Mouse (Mus musculus) lung, postnatal 10 days (tissue): Measurements from ENCODE around the gene Gbf1.
A peak's percentile ranks its signal among the peaks of the same experiment; 100 is the strongest.

Experiments used
- DNase-seq: peaks from one replicate; pipeline ENCODE4 v3.0.0; 2021

Gbf1 gene

GRCm38 (mm10) chr19:46227300-46227699 is 75.0 kb downstream of the Gbf1 start:
- no peak for DNase-seq

- DNase-seq: peak; percentile 6
Observed at GRCm38 (mm10) chr19:46234450-46234849, 82.1 kb downstream of the Gbf1 start.

GRCm38 (mm10) chr19:46236658-46237057 is 84.3 kb downstream of the Gbf1 start:
- peak; percentile 6 for DNase-seq

- DNase-seq: no peak
Observed at GRCm38 (mm10) chr19:46240246-46240645, 87.9 kb downstream of the Gbf1 start.

GRCm38 (mm10) chr19:46242416-46242815 is 90.1 kb downstream of the Gbf1 start:
- no peak for DNase-seq

- no peak for DNase-seq
Observed at GRCm38 (mm10) chr19:46244628-46245027, 92.3 kb downstream of the Gbf1 start.

- peak; percentile 15 for DNase-seq
Observed at GRCm38 (mm10) chr19:46248991-46249390, 96.7 kb downstream of the Gbf1 start.

GRCm38 (mm10) chr19:46254163-46254752 is 101.9 kb downstream of the Gbf1 start:
- DNase-seq: peak; percentile 60

- no peak for DNase-seq
Observed at GRCm38 (mm10) chr19:46264762-46265161, 112.5 kb downstream of the Gbf1 start.

GRCm38 (mm10) chr19:46275307-46275706 is 123.0 kb downstream of the Gbf1 start:
- peak; percentile 11 for DNase-seq

- no peak for DNase-seq
Observed at GRCm38 (mm10) chr19:46282081-46282849, 130.0 kb downstream of the Gbf1 start.

- no peak for DNase-seq
Observed at GRCm38 (mm10) chr19:46284686-46285085, 132.4 kb downstream of the Gbf1 start.

GRCm38 (mm10) chr19:46285631-46286030 is 133.3 kb downstream of the Gbf1 start:
- DNase-seq: no peak

GRCm38 (mm10) chr19:46286047-46286446 is 133.7 kb downstream of the Gbf1 start:
- DNase-seq: no peak

GRCm38 (mm10) chr19:46286926-46287325 is 134.6 kb downstream of the Gbf1 start:
- no peak for DNase-seq

- no peak for DNase-seq
Observed at GRCm38 (mm10) chr19:46287566-46287965, 135.3 kb downstream of the Gbf1 start.

- no peak for DNase-seq
Observed at GRCm38 (mm10) chr19:46290535-46291105, 138.3 kb downstream of the Gbf1 start.

GRCm38 (mm10) chr19:46296938-46297337 is 144.6 kb downstream of the Gbf1 start:
- DNase-seq: no peak

- DNase-seq: no peak
Observed at GRCm38 (mm10) chr19:46300294-46301045, 148.2 kb downstream of the Gbf1 start.

GRCm38 (mm10) chr19:46302551-46302950 is 150.2 kb downstream of the Gbf1 start:
- no peak for DNase-seq

GRCm38 (mm10) chr19:46303251-46304215 is 151.2 kb downstream of the Gbf1 start:
- DNase-seq: peak; percentile 48

GRCm38 (mm10) chr19:46304216-46304841 is 152.0 kb downstream of the Gbf1 start, which contains the start of gene Nfkb2:
Nfkb2 (plus strand) TSS chr19:46304320.
- peak; percentile 98 for DNase-seq
